Mouse (Mus musculus) bone marrow, adult 2 months (tissue): ENCODE measurements at regions not wholly inside any gene's neighbourhood (a gene's known extent, or its start where the extent isn't known, plus 50 kb on each side); places are given as distances from the start of the nearest gene placed in this dataset.

ENCODE experiments used
- CTCF ChIP-seq: fragments of 200-500 bp; IDR thresholded peaks from 2 replicates; pipeline ENCODE4 v1.5.1; 2011; ENCODE audit warnings: low read length, control low read depth; ENCODE audit not compliant: control insufficient read depth, insufficient read depth
- POLR2A ChIP-seq: fragments of 200-500 bp; IDR thresholded peaks from 2 replicates; pipeline ENCODE4 v1.6.1; 2011; ENCODE audit warnings: low read depth, mild to moderate bottlenecking, control low read depth, low read length, borderline replicate concordance; ENCODE audit not compliant: control insufficient read depth

DNA sequence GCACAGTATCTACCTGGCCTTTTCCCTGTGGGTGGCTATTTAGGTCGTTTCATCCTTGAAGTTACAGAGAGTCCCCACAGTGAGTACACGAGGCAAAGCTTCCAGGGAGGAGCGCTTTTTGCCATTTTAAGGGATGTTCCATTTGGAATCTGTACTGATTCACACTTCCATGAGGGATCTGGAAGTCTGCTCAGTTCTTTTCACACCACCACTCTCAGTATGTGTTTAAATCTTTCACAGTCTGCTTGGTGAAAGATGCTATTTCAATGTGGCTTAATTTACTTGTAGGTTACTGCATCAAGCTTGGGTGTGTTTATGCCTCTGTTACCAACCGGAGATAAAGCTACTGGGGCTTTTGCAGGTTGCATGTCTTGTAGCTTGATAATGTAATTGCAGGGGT is 160.5 kb upstream of the Tle3 start:
- no peak for TF ChIP-seq CTCF
- no peak for TF ChIP-seq POLR2A
